Mouse (Mus musculus): ENCODE data around the gene Hip1. TPM values are rescaled to one million over a fixed set of nuclear protein-coding genes. Genes with fewer than 3 reads are reported as not detected.

Hip1 gene
- polyA plus RNA-seq, 1 experiment from 2014 or later, result 23.0 TPM

DNA sequence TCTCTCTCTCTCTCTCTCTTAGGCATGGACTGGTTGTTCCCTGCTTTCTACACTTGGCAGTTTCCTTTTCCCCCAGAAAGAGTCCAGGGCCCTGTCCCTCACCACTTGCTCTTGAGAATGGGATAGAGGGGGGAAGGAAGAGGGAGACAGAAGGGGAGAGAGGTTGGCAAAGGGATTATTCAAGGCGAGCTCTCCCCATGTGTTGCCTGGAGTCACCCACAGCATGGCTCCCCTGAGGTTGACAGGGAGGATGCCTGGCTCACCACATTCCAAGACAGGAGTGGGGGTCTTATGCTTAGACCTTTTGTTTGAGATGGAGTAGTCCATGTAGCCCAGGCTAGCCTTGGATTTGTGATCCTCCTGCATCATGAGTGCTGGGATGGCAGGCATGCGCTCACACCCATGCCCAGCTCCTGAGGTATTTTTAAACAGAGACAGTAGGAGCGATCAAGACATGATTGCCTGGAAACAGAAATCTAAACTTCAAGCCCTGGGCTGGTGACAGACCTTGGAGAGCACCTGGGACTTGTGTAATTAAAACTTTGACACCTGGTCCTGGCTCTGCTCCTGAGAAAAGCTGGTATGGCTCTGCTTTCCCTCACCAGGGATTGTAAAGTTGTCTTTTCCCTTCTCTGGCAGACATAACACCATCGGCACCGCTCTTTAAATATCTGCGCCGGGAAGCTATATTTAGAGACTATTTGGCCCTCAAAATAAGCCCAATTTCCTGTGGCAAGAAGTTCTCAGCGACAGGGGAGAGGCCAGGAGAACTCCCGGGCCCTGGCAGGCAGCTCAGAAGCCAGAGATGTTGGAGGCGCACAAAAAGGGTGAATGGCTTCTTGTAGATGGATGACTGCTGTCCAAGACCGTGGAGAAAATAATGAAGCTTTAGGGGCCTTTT is 20.0 kb downstream of the Hip1 start:
- no peaks in the 10 kb centered on the region for H3K27me3 ChIP-seq (ENCODE audit: insufficient read depth, low read length)
- no peak overlapping the region for H3K4me2 ChIP-seq (ENCODE audit: low read length)
- 43% methylated on average over 11 of the region's 11 CpGs for WGBS
- ATAC-seq (replicated peaks; ENCODE audit: low FRiP score, low read depth) (no peak), DNase-seq (ENCODE audit: low spot score) (no peak)
- peak overlapping the region; percentile 56 for H3K27ac ChIP-seq
- H3K4me1 ChIP-seq (replicated peaks; ENCODE audit: insufficient read depth, low read length), result peaks cover 9% of the 10 kb centered on the region; the same call in 1 of the 2 replicates
- H3K36me3 ChIP-seq (ENCODE audit: insufficient read depth, low read length), result no peaks in the 10 kb centered on the region
- no peak overlapping the region for H3K4me3 ChIP-seq (replicated peaks; ENCODE audit: low read depth, low read length)
- H3K9me3 ChIP-seq (replicated peaks; ENCODE audit: low read length), result no peaks in the 10 kb centered on the region
- no peak for TF ChIP-seq CTCF (IDR thresholded peaks at IDR 0.05; ENCODE audit: low read depth)
- no peak overlapping the region for H3K9ac ChIP-seq (ENCODE audit: low read depth, low read length)

GRCm38 (mm10) chr5:135524087-135524486 is 20.8 kb downstream of the Hip1 start:
- no peaks in the 10 kb centered on the region for H3K36me3 ChIP-seq (ENCODE audit: insufficient read depth, low read length)
- 0 out of 2 replicates have a peak overlapping the region, but pooled peaks have one; percentile 16 for H3K27ac ChIP-seq
- no peaks in the 10 kb centered on the region for H3K9me3 ChIP-seq (replicated peaks; ENCODE audit: low read length)
- H3K4me3 ChIP-seq (replicated peaks; ENCODE audit: low read depth, low read length), result no peak overlapping the region
- TF ChIP-seq CTCF (IDR thresholded peaks at IDR 0.05; ENCODE audit: low read depth), result no peak
- DNase-seq (ENCODE audit: low spot score), result no peak
- 47% methylated on average over 2 of the region's 2 CpGs for WGBS
- ATAC-seq (replicated peaks; ENCODE audit: low FRiP score, low read depth), result no peak
- no peak overlapping the region for H3K4me2 ChIP-seq (ENCODE audit: low read length)
- no peaks in the 10 kb centered on the region for H3K27me3 ChIP-seq (ENCODE audit: insufficient read depth, low read length)
- no peak overlapping the region for H3K9ac ChIP-seq (ENCODE audit: low read depth, low read length)
- H3K4me1 ChIP-seq (replicated peaks; ENCODE audit: insufficient read depth, low read length), result peaks cover 9% of the 10 kb centered on the region; the same call in 1 of the 2 replicates

GRCm38 (mm10) chr5:135522111-135522722 is 22.7 kb downstream of the Hip1 start:
- WGBS, result 49% methylated on average over 9 of the region's 9 CpGs
- Histone ChIP-seq H3K27ac (no peak overlapping the region), H3K4me2 (ENCODE audit: low read length) (no peak overlapping the region), H3K27me3 (ENCODE audit: insufficient read depth, low read length) (no peaks in the 10 kb centered on the region), H3K4me1 (replicated peaks; ENCODE audit: insufficient read depth, low read length) (peaks cover 9% of the 10 kb centered on the region; the same call in 1 of the 2 replicates), H3K9ac (ENCODE audit: low read depth, low read length) (no peak overlapping the region), H3K4me3 (replicated peaks; ENCODE audit: low read depth, low read length) (no peak overlapping the region), H3K36me3 (ENCODE audit: insufficient read depth, low read length) (no peaks in the 10 kb centered on the region), H3K9me3 (replicated peaks; ENCODE audit: low read length) (no peaks in the 10 kb centered on the region)
- ATAC-seq (replicated peaks; ENCODE audit: low FRiP score, low read depth), result no peak
- DNase-seq (ENCODE audit: low spot score), result no peak
- no peak for TF ChIP-seq CTCF (IDR thresholded peaks at IDR 0.05; ENCODE audit: low read depth)

DNA sequence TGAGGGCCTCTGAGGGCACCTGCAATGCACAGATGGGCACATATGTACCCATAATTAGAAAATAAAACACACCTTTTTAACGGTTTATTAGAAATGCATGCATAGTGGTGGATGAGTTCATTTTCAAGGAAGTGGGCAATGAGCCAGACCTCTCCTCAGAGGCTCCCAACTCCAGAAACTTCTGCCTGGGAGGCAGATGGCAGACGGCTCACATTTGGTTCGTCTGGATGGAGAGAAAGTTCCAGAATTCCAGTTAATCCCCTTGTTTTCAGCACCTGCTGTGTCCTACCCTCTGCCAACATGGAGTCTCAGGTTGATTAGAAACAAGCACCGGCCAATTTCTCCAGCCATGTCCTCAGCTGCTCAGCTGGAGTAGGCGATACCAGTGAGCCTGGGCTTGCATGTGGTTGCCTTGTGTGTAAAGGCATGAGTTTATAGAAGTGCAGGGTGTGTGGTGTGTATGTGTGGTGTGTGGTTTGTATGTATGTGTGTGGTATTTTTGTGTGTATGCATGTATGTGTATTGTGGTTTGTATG is 27.5 kb downstream of the Hip1 start:
- Histone ChIP-seq H3K36me3 (ENCODE audit: insufficient read depth, low read length) (no peaks in the 10 kb centered on the region), H3K27me3 (ENCODE audit: insufficient read depth, low read length) (no peaks in the 10 kb centered on the region), H3K4me1 (replicated peaks; ENCODE audit: insufficient read depth, low read length) (0 out of 2 replicates have a peak, but pooled peaks cover 3% of the 10 kb centered on the region), H3K9me3 (replicated peaks; ENCODE audit: low read length) (no peaks in the 10 kb centered on the region), H3K4me2 (ENCODE audit: low read length) (no peak overlapping the region), H3K27ac (no peak overlapping the region), H3K9ac (ENCODE audit: low read depth, low read length) (no peak overlapping the region), H3K4me3 (replicated peaks; ENCODE audit: low read depth, low read length) (no peak overlapping the region)
- no peak for TF ChIP-seq CTCF (IDR thresholded peaks at IDR 0.05; ENCODE audit: low read depth)
- ATAC-seq (replicated peaks; ENCODE audit: low FRiP score, low read depth), result no peak
- DNase-seq (ENCODE audit: low spot score), result no peak
- 91% methylated on average over 5 of the region's 5 CpGs for WGBS

- no peak overlapping the region for H3K27ac ChIP-seq
- H3K36me3 ChIP-seq (ENCODE audit: insufficient read depth, low read length), result no peaks in the 10 kb centered on the region
- H3K9ac ChIP-seq (ENCODE audit: low read depth, low read length), result no peak overlapping the region
- no peak for TF ChIP-seq CTCF (IDR thresholded peaks at IDR 0.05; ENCODE audit: low read depth)
- H3K9me3 ChIP-seq (replicated peaks; ENCODE audit: low read length), result no peaks in the 10 kb centered on the region
- H3K4me3 ChIP-seq (replicated peaks; ENCODE audit: low read depth, low read length), result no peak overlapping the region
- H3K4me2 ChIP-seq (ENCODE audit: low read length), result no peak overlapping the region
- DNase-seq (ENCODE audit: low spot score) (no peak), ATAC-seq (replicated peaks; ENCODE audit: low FRiP score, low read depth) (no peak)
- WGBS, result 51% methylated on average over 4 of the region's 4 CpGs
- H3K4me1 ChIP-seq (replicated peaks; ENCODE audit: insufficient read depth, low read length), result no peaks in the 10 kb centered on the region
- no peaks in the 10 kb centered on the region for H3K27me3 ChIP-seq (ENCODE audit: insufficient read depth, low read length)
Observed at GRCm38 (mm10) chr5:135513131-135513530, 31.8 kb downstream of the Hip1 start.

- Histone ChIP-seq H3K9me3 (replicated peaks; ENCODE audit: low read length) (no peaks in the 10 kb centered on the region), H3K27me3 (ENCODE audit: insufficient read depth, low read length) (no peaks in the 10 kb centered on the region), H3K4me3 (replicated peaks; ENCODE audit: low read depth, low read length) (no peak overlapping the region), H3K9ac (ENCODE audit: low read depth, low read length) (no peak overlapping the region), H3K4me2 (ENCODE audit: low read length) (no peak overlapping the region), H3K27ac (no peak overlapping the region), H3K4me1 (replicated peaks; ENCODE audit: insufficient read depth, low read length) (peaks cover 13% of the 10 kb centered on the region; the same call in 1 of the 2 replicates), H3K36me3 (ENCODE audit: insufficient read depth, low read length) (no peaks in the 10 kb centered on the region)
- ATAC-seq (replicated peaks; ENCODE audit: low FRiP score, low read depth), result no peak
- DNase-seq (ENCODE audit: low spot score), result no peak
- 63% methylated on average over 5 of the region's 5 CpGs for WGBS
- peak; percentile 44 for TF ChIP-seq CTCF (IDR thresholded peaks at IDR 0.05; ENCODE audit: low read depth)
Observed at GRCm38 (mm10) chr5:135511105-135511504, 33.8 kb downstream of the Hip1 start.

Measured in kidney, postnatal 0 days (tissue).